Mouse (Mus musculus): Measurements from ENCODE around the gene Tmem150c. TPM values are rescaled to one million over a fixed set of nuclear protein-coding genes. Genes with fewer than 3 reads are reported as not detected.

The Tmem150c gene
- total RNA-seq, 1 experiment: 0.22 TPM

- Histone ChIP-seq H3K9me3 (ENCODE audit: control insufficient read depth, insufficient read depth, low read depth, low read length) (no peaks in the 10 kb centered on the region), H3K9ac (ENCODE audit: insufficient read depth, low read depth, low read length, poor library complexity, severe bottlenecking) (no peak overlapping the region), H3K36me3 (ENCODE audit: control insufficient read depth, insufficient read depth, low read length, poor library complexity, severe bottlenecking) (no peaks in the 10 kb centered on the region), H3K4me1 (ENCODE audit: control insufficient read depth in 2 of 2, insufficient read depth in 2 of 2, low read length in 2 of 2, poor library complexity in 1 of 2) (no peaks in the 10 kb centered on the region), H3K4me3 (ENCODE audit: insufficient read depth in 1 of 2, low read depth in 1 of 2, low read length in 2 of 2, poor library complexity in 1 of 2, severe bottlenecking in 1 of 2) (no peak overlapping the region), H3K27ac (ENCODE audit: insufficient read depth, low read depth, low read length, poor library complexity, severe bottlenecking) (no peak overlapping the region)
- TF ChIP-seq MAFK (IDR thresholded peaks at IDR 0.05; ENCODE audit: insufficient read depth, low read depth, low read length): no peak
- TF ChIP-seq ZNF384 (IDR thresholded peaks at IDR 0.05; ENCODE audit: low read depth, low read length): no peak
- no peak for TF ChIP-seq ZC3H11A (IDR thresholded peaks at IDR 0.05; ENCODE audit: borderline replicate concordance, low read depth, low read length)
- TF ChIP-seq HCFC1 (IDR thresholded peaks at IDR 0.05; ENCODE audit: borderline replicate concordance, insufficient read depth, low read length): no peak
- TF ChIP-seq CHD2 (IDR thresholded peaks at IDR 0.05; ENCODE audit: low read depth, low read length): no peak
- DNase-seq (ENCODE audit: low read depth, low spot score): no peak
- in situ Hi-C loops (cut with MboI; ENCODE audit: low sequenced_read_pairs in 2 of 2, unreplicated experiment in 2 of 2): loop anchor here in 1 of 2 experiments (25.0 kb wide), 1 partner anchor 110 kb away; no protein-coding TSS in a partner anchor
Observed at GRCm38 (mm10) chr5:100172104-100172503, 12.5 kb upstream of the Tmem150c start.

- H3K9me3 ChIP-seq (ENCODE audit: control insufficient read depth, insufficient read depth, low read depth, low read length): no peaks in the 10 kb centered on the region
- no peak overlapping the region for H3K27ac ChIP-seq (ENCODE audit: insufficient read depth, low read depth, low read length, poor library complexity, severe bottlenecking)
- no peak overlapping the region for H3K9ac ChIP-seq (ENCODE audit: insufficient read depth, low read depth, low read length, poor library complexity, severe bottlenecking)
- in situ Hi-C loops (cut with MboI; ENCODE audit: low sequenced_read_pairs in 2 of 2, unreplicated experiment in 2 of 2): loop anchor here in 1 of 2 experiments (25.0 kb wide), 1 partner anchor 105 kb away; no protein-coding TSS in a partner anchor
- H3K4me3 ChIP-seq (ENCODE audit: insufficient read depth in 1 of 2, low read depth in 1 of 2, low read length in 2 of 2, poor library complexity in 1 of 2, severe bottlenecking in 1 of 2): no peak overlapping the region
- TF ChIP-seq CHD2 (IDR thresholded peaks at IDR 0.05; ENCODE audit: low read depth, low read length) (no peak), ZC3H11A (IDR thresholded peaks at IDR 0.05; ENCODE audit: borderline replicate concordance, low read depth, low read length) (no peak), HCFC1 (IDR thresholded peaks at IDR 0.05; ENCODE audit: borderline replicate concordance, insufficient read depth, low read length) (no peak), MAFK (IDR thresholded peaks at IDR 0.05; ENCODE audit: insufficient read depth, low read depth, low read length) (no peak), ZNF384 (IDR thresholded peaks at IDR 0.05; ENCODE audit: low read depth, low read length) (no peak)
- no peak for DNase-seq (ENCODE audit: low read depth, low spot score)
- H3K4me1 ChIP-seq (ENCODE audit: control insufficient read depth in 2 of 2, insufficient read depth in 2 of 2, low read length in 2 of 2, poor library complexity in 1 of 2): no peaks in the 10 kb centered on the region
- no peaks in the 10 kb centered on the region for H3K36me3 ChIP-seq (ENCODE audit: control insufficient read depth, insufficient read depth, low read length, poor library complexity, severe bottlenecking)
Observed at GRCm38 (mm10) chr5:100166591-100167491, 7.2 kb upstream of the Tmem150c start.

GRCm38 (mm10) chr5:100163368-100163767 lies 3.8 kb upstream of the Tmem150c start:
- Histone ChIP-seq H3K9me3 (ENCODE audit: control insufficient read depth, insufficient read depth, low read depth, low read length) (no peaks in the 10 kb centered on the region), H3K4me3 (ENCODE audit: insufficient read depth in 1 of 2, low read depth in 1 of 2, low read length in 2 of 2, poor library complexity in 1 of 2, severe bottlenecking in 1 of 2) (no peak overlapping the region), H3K9ac (ENCODE audit: insufficient read depth, low read depth, low read length, poor library complexity, severe bottlenecking) (no peak overlapping the region), H3K4me1 (ENCODE audit: control insufficient read depth in 2 of 2, insufficient read depth in 2 of 2, low read length in 2 of 2, poor library complexity in 1 of 2) (no peaks in the 10 kb centered on the region), H3K36me3 (ENCODE audit: control insufficient read depth, insufficient read depth, low read length, poor library complexity, severe bottlenecking) (no peaks in the 10 kb centered on the region), H3K27ac (ENCODE audit: insufficient read depth, low read depth, low read length, poor library complexity, severe bottlenecking) (no peak overlapping the region)
- TF ChIP-seq CHD2 (IDR thresholded peaks at IDR 0.05; ENCODE audit: low read depth, low read length) (no peak), MAFK (IDR thresholded peaks at IDR 0.05; ENCODE audit: insufficient read depth, low read depth, low read length) (no peak), ZC3H11A (IDR thresholded peaks at IDR 0.05; ENCODE audit: borderline replicate concordance, low read depth, low read length) (no peak), HCFC1 (IDR thresholded peaks at IDR 0.05; ENCODE audit: borderline replicate concordance, insufficient read depth, low read length) (no peak), ZNF384 (IDR thresholded peaks at IDR 0.05; ENCODE audit: low read depth, low read length) (no peak)
- in situ Hi-C loops (cut with MboI; ENCODE audit: low sequenced_read_pairs in 2 of 2, unreplicated experiment in 2 of 2): loop anchor here in 1 of 2 experiments (25.0 kb wide), 1 partner anchor 101 kb away; no protein-coding TSS in a partner anchor
- no peak for DNase-seq (ENCODE audit: low read depth, low spot score)

GRCm38 (mm10) chr5:100162857-100163256 lies 3.2 kb upstream of the Tmem150c start:
- no peaks in the 10 kb centered on the region for H3K36me3 ChIP-seq (ENCODE audit: control insufficient read depth, insufficient read depth, low read length, poor library complexity, severe bottlenecking)
- H3K9ac ChIP-seq (ENCODE audit: insufficient read depth, low read depth, low read length, poor library complexity, severe bottlenecking): no peak overlapping the region
- H3K4me1 ChIP-seq (ENCODE audit: control insufficient read depth in 2 of 2, insufficient read depth in 2 of 2, low read length in 2 of 2, poor library complexity in 1 of 2): no peaks in the 10 kb centered on the region
- DNase-seq (ENCODE audit: low read depth, low spot score): no peak
- H3K9me3 ChIP-seq (ENCODE audit: control insufficient read depth, insufficient read depth, low read depth, low read length): no peaks in the 10 kb centered on the region
- in situ Hi-C loops (cut with MboI; ENCODE audit: low sequenced_read_pairs in 2 of 2, unreplicated experiment in 2 of 2): loop anchor here in 1 of 2 experiments (25.0 kb wide), 1 partner anchor 101 kb away; no protein-coding TSS in a partner anchor
- no peak overlapping the region for H3K4me3 ChIP-seq (ENCODE audit: insufficient read depth in 1 of 2, low read depth in 1 of 2, low read length in 2 of 2, poor library complexity in 1 of 2, severe bottlenecking in 1 of 2)
- TF ChIP-seq CHD2 (IDR thresholded peaks at IDR 0.05; ENCODE audit: low read depth, low read length): no peak
- TF ChIP-seq HCFC1 (IDR thresholded peaks at IDR 0.05; ENCODE audit: borderline replicate concordance, insufficient read depth, low read length): no peak
- no peak for TF ChIP-seq ZC3H11A (IDR thresholded peaks at IDR 0.05; ENCODE audit: borderline replicate concordance, low read depth, low read length)
- H3K27ac ChIP-seq (ENCODE audit: insufficient read depth, low read depth, low read length, poor library complexity, severe bottlenecking): no peak overlapping the region
